8 mouse cellular contexts compared by ENCODE assay signal in the genomic region with DNA sequence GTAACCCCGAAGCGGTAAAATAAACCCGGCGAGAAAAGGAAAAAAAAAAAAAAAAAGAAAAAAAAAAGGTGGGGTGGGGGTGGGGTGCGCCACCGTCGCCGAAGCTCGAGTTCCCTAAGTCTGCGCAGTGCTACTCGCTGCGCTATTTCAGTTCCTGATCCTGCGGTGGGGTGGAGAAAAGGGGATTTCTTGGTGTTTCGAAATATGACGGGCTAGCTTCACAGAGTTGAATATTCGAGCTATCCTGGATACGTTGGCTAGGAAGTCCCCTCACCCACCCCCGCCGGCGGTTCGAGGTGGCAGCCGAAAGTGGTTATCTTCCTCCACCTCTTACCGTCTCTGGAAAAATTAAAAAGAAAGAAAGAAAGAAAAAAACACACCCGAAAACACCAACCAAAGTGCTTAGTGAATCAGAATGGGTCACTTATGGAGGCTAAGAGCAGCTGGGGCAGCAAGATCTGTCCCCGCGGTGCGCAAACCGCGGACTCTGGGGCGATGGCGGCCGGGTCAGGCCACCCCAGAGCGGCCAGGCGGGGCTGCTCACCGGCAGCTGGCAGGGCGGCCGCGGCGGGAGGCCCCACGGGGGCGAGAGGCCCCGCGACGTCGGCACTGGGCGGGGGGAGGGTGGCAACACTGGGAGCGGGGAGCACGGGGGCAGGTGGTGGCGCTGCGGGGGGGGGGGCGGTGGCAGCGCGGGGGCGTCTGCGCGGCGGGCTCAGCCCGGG. TPM values are rescaled to one million over a fixed set of nuclear protein-coding genes. Genes with fewer than 3 reads are reported as not detected.
A peak's percentile ranks its signal among the peaks of the same experiment; 100 is the strongest.
DNase-seq lines count a peak whose midpoint lies in the region; ATAC-seq and TF ChIP-seq lines count a peak whose summit lies in the region.

No protein-coding gene starts in this region.

- DNase-seq in CH12.LX (ENCODE audit: extremely low read depth), result peak; percentile 95
- peak; percentile 38 for DNase-seq in c-Kit-negative CD71-positive TER-119-positive erythroid progenitor cells, embryonic 14.5 days (ENCODE audit: low read depth, low spot score)
- peak; percentile 43 for DNase-seq in heart, postnatal 25 days (ENCODE audit: low spot score)
- DNase-seq in layer of hippocampus, adult 2 months (ENCODE audit: low spot score in 2 of 2), result peak; percentile 48 to 51
- peak; percentile 72 for DNase-seq in lung, adult 2 months
- peak; percentile 74 for DNase-seq in testis, postnatal 10 days (ENCODE audit: low spot score)

- no peak for TF ChIP-seq CTCF in CH12.LX (conservative IDR thresholded peaks at IDR 0.05 in 1 of 2, IDR thresholded peaks at IDR 0.05 in 1 of 2; ENCODE audit: low read depth in 2 of 2, low read length in 2 of 2)
- TF ChIP-seq CTCF in layer of hippocampus, adult 2 months (conservative IDR thresholded peaks at IDR 0.05), result no peak
- no peak for TF ChIP-seq CTCF in lung, adult 2 months (IDR thresholded peaks at IDR 0.05; ENCODE audit: insufficient read depth, low read length)

- peak overlapping the region; percentile 42 to 83 (median 68) for H3K4me3 ChIP-seq in CH12.LX (replicated peaks in 1 of 3; ENCODE audit: low read depth in 2 of 3, low read length in 2 of 3, poor library complexity in 1 of 3)
- H3K4me3 ChIP-seq in forebrain, embryonic 15.5 days, result peak overlapping the region; percentile 96
- peak overlapping the region; percentile 62 for H3K4me3 ChIP-seq in layer of hippocampus, adult 2 months
- peak overlapping the region; percentile 91 for H3K4me3 ChIP-seq in lung, adult 2 months (replicated peaks; ENCODE audit: extremely low read depth, low read depth, low read length)
- peak overlapping the region; percentile 96 for H3K4me3 ChIP-seq in neural tube, embryonic 15.5 days (replicated peaks)

- peaks cover 11% of the 10 kb centered on the region for H3K79me2 ChIP-seq in CH12.LX (replicated peaks; ENCODE audit: control insufficient read depth, extremely low read depth, insufficient read depth, poor library complexity, severe bottlenecking)

- no peaks in the 10 kb centered on the region for H3K9me3 ChIP-seq in CH12.LX (replicated peaks; ENCODE audit: low read length)
- H3K9me3 ChIP-seq in forebrain, embryonic 15.5 days, result no peaks in the 10 kb centered on the region
- no peaks in the 10 kb centered on the region for H3K9me3 ChIP-seq in neural tube, embryonic 15.5 days (replicated peaks)

- peaks cover 12 to 68% of the 10 kb centered on the region in 2 experiments for H3K4me1 ChIP-seq in CH12.LX (ENCODE audit: control insufficient read depth in 1 of 2, insufficient read depth in 2 of 2)
- peaks cover 37% of the 10 kb centered on the region for H3K4me1 ChIP-seq in forebrain, embryonic 15.5 days
- H3K4me1 ChIP-seq in lung, adult 2 months (ENCODE audit: control insufficient read depth, insufficient read depth, low read length), result peaks cover 8% of the 10 kb centered on the region
- peaks cover 32% of the 10 kb centered on the region for H3K4me1 ChIP-seq in neural tube, embryonic 15.5 days

- dilution Hi-C loops in CH12.LX (cut with MboI; ENCODE audit: extremely low pct_ligation_motif_present, extremely low pct_unique_long_range_greater_than_20kb, low sequenced_read_pairs), result no loop called here

- under 1% methylated on average over 44 of the region's 58 CpGs for WGBS in forebrain, embryonic 15.5 days
- under 1% methylated on average over 48 of the region's 58 CpGs for WGBS in lung, adult 2 months
- WGBS in neural tube, embryonic 15.5 days, result under 1% methylated on average over 33 of the region's 58 CpGs

- intact Hi-C loops in heart, postnatal 25 days (cut with DNase I), result loop anchor here (2.0 to 5.0 kb wide), 2 partner anchors 37 to 96 kb away; a partner anchor contains a TSS

- peak; percentile 91 for TF ChIP-seq EP300 in CH12.LX (IDR thresholded peaks at IDR 0.05; ENCODE audit: low read length)

- peak; percentile 35 for ATAC-seq in forebrain, embryonic 15.5 days (replicated peaks)
- ATAC-seq in neural tube, embryonic 15.5 days (ENCODE audit: low FRiP score), result peak; percentile 38

- TF ChIP-seq POLR2A in CH12.LX (IDR thresholded peaks at IDR 0.05; ENCODE audit: low read depth, low read length), result peak; percentile 50
- peak; percentile 60; the same call in 1 of the 2 replicates for TF ChIP-seq POLR2A in lung, adult 2 months (IDR thresholded peaks at IDR 0.05; ENCODE audit: borderline replicate concordance, extremely low read depth, low read depth, low read length)

- no peaks in the 10 kb centered on the region for H3K27me3 ChIP-seq in CH12.LX (replicated peaks)
- no peaks in the 10 kb centered on the region for H3K27me3 ChIP-seq in forebrain, embryonic 15.5 days
- H3K27me3 ChIP-seq in neural tube, embryonic 15.5 days (replicated peaks), result no peaks in the 10 kb centered on the region

- H3K4me2 ChIP-seq in CH12.LX (ENCODE audit: insufficient read depth, low read depth, poor library complexity, severe bottlenecking), result peak overlapping the region; percentile 19
- H3K4me2 ChIP-seq in forebrain, embryonic 15.5 days (replicated peaks), result peak overlapping the region; percentile 79
- H3K4me2 ChIP-seq in neural tube, embryonic 15.5 days, result peak overlapping the region; percentile 76

- H3K9ac ChIP-seq in CH12.LX (ENCODE audit: insufficient read depth, low read depth), result peak overlapping the region; percentile 82
- peak overlapping the region; percentile 92 for H3K9ac ChIP-seq in forebrain, embryonic 15.5 days (replicated peaks)
- peak overlapping the region; percentile 73 for H3K9ac ChIP-seq in neural tube, embryonic 15.5 days (replicated peaks)

- in situ Hi-C loops in CH12.LX (cut with MboI; ENCODE audit: low pct_ligation_motif_present, low pct_unique_long_range_greater_than_20kb, low sequenced_read_pairs), result no loop called here

- peak overlapping the region; percentile 99 for H3K27ac ChIP-seq in CH12.LX (ENCODE audit: insufficient read depth, low read depth)
- peak overlapping the region; percentile 99 for H3K27ac ChIP-seq in forebrain, embryonic 15.5 days (replicated peaks)
- peak overlapping the region; percentile 97 for H3K27ac ChIP-seq in layer of hippocampus, adult 2 months
- peak overlapping the region; percentile 98 for H3K27ac ChIP-seq in neural tube, embryonic 15.5 days (replicated peaks)

- peak; percentile 8 for TF ChIP-seq RAD21 in CH12.LX (IDR thresholded peaks at IDR 0.05; ENCODE audit: low read depth, low read length)

- peaks cover 0 to 7% of the 10 kb centered on the region in 2 experiments for H3K36me3 ChIP-seq in CH12.LX (replicated peaks in 1 of 2; ENCODE audit: control insufficient read depth in 1 of 2, insufficient read depth in 1 of 2, low read length in 1 of 2)
- no peaks in the 10 kb centered on the region for H3K36me3 ChIP-seq in forebrain, embryonic 15.5 days
- no peaks in the 10 kb centered on the region for H3K36me3 ChIP-seq in neural tube, embryonic 15.5 days

TF ChIP-seq in CH12.LX, 34 proteins besides CTCF, POLR2A, EP300 and RAD21 (continues in another document):
- TF ChIP-seq CHD1 (IDR thresholded peaks at IDR 0.05; ENCODE audit: low read depth, low read length), result no peak
- peak; percentile 69 for TF ChIP-seq NRF1 (IDR thresholded peaks at IDR 0.05; ENCODE audit: low read depth, low read length)
- TF ChIP-seq JUN (IDR thresholded peaks at IDR 0.05; ENCODE audit: insufficient read depth, low read depth, low read length), result no peak
- peak; percentile 61 for TF ChIP-seq MXI1 (IDR thresholded peaks at IDR 0.05; ENCODE audit: low read depth, low read length)
- no peak for TF ChIP-seq GABPA (IDR thresholded peaks at IDR 0.05; ENCODE audit: insufficient replicate concordance, low read depth, low read length)
- TF ChIP-seq IRF4 (IDR thresholded peaks at IDR 0.05; ENCODE audit: low read depth, low read length), result peak; percentile 94
- TF ChIP-seq HCFC1 (IDR thresholded peaks at IDR 0.05; ENCODE audit: low read depth, low read length), result no peak
- peak; percentile 50; the same call in 1 of the 2 replicates for TF ChIP-seq MAFK (IDR thresholded peaks at IDR 0.05; ENCODE audit: insufficient replicate concordance, low read length)
- no peak for TF ChIP-seq USF2 (conservative IDR thresholded peaks at IDR 0.05; ENCODE audit: low read depth, low read length)
- peak; percentile 66 for TF ChIP-seq UBTF (IDR thresholded peaks at IDR 0.05; ENCODE audit: low read depth, low read length)
- no peak for TF ChIP-seq KAT2A (IDR thresholded peaks at IDR 0.05; ENCODE audit: insufficient replicate concordance, low read length)
- TF ChIP-seq TBP (conservative IDR thresholded peaks at IDR 0.05; ENCODE audit: low read depth, low read length), result 0 out of 2 replicates have a peak, but pooled peaks have one; percentile 56
- no peak for TF ChIP-seq RCOR1 (conservative IDR thresholded peaks at IDR 0.05; ENCODE audit: low read depth, low read length)
- peak; percentile 90 for TF ChIP-seq ETS1 (conservative IDR thresholded peaks at IDR 0.05; ENCODE audit: low read depth, low read length)
- TF ChIP-seq MAZ (IDR thresholded peaks at IDR 0.05; ENCODE audit: low read depth, low read length), result peak; percentile 86; the same call in 1 of the 2 replicates
- TF ChIP-seq MEF2A (IDR thresholded peaks at IDR 0.05; ENCODE audit: borderline replicate concordance, low read depth, low read length), result peak; percentile 94
- TF ChIP-seq E2F4 (IDR thresholded peaks at IDR 0.05; ENCODE audit: insufficient replicate concordance, low read depth, low read length), result no peak
- peak; percentile 8; the same call in 1 of the 2 replicates for TF ChIP-seq SMC3 (IDR thresholded peaks at IDR 0.05; ENCODE audit: low read depth, low read length)
- peak; percentile 57 for TF ChIP-seq TCF12 (IDR thresholded peaks at IDR 0.05; ENCODE audit: low read depth, low read length)

RNA-seq across cellular contexts. Expression of a gene that starts 1.1 kb away (rescaled TPM):
- total RNA-seq in CH12.LX (2012; rRNA removed) (11.2 and 11.4 TPM in 2 replicates), CH12.LX (2014; rRNA removed) (18.9 and 22.4 TPM in 2 replicates)
- polyA plus RNA-seq in CH12.LX (2012; ENCODE audit: insufficient read length, low read depth), result 11.0 and 11.1 TPM in 2 replicates
- 28.6 and 30.7 TPM in 2 replicates for polyA plus RNA-seq in forebrain, embryonic 15.5 days (2015; fragmentation: Nextera tagmentation; extraction: Ambion mirVana)
- 10 to 100 TPM; 14.2 to 17.6 TPM for total RNA-seq in heart, postnatal 25 days (2021)
- total RNA-seq in layer of hippocampus, adult 2 months (2021), result 10 to 100 TPM; 64.9 to 68.3 TPM
- polyA plus RNA-seq in lung, adult 2 months (2012; rRNA removed), result 6.9 and 11.1 TPM in 2 replicates
- polyA plus RNA-seq in neural tube, embryonic 15.5 days (2015; fragmentation: Nextera tagmentation; extraction: Ambion mirVana), result 21.3 and 23.2 TPM in 2 replicates

RNA-seq across cellular contexts. Expression of a gene that starts 55.9 kb away (rescaled TPM):
- total RNA-seq in CH12.LX (2012; rRNA removed) (not detected in 2 replicates), CH12.LX (2014; rRNA removed) (not detected in 2 replicates)
- not detected in 2 replicates for polyA plus RNA-seq in CH12.LX (2012; ENCODE audit: insufficient read length, low read depth)
- polyA plus RNA-seq in forebrain, embryonic 15.5 days (2015; fragmentation: Nextera tagmentation; extraction: Ambion mirVana), result 34.8 and 40.0 TPM in 2 replicates
- 1 to 10 TPM in 1 of 2 experiments, under 1 TPM in 1; 0.70 to 1.4 TPM for total RNA-seq in heart, postnatal 25 days (2021)
- 100 to 1,000 TPM; 111 to 113 TPM for total RNA-seq in layer of hippocampus, adult 2 months (2021)
- polyA plus RNA-seq in lung, adult 2 months (2012; rRNA removed), result 0.80 and 1.3 TPM in 2 replicates
- polyA plus RNA-seq in neural tube, embryonic 15.5 days (2015; fragmentation: Nextera tagmentation; extraction: Ambion mirVana), result 29.8 and 30.3 TPM in 2 replicates

Comparison
In these comparisons a context has a peak if more than half of its experiments do, and no peak if none do; other contexts are left out.
1. Peak in every context shown above with its lines: DNase-seq, ATAC-seq, H3K4me3 ChIP-seq and H3K27ac ChIP-seq.
2. DNase-seq: peak in every context shown above with its lines; median percentile 95 in CH12.LX; 74 in testis, postnatal 10 days; 72 in lung, adult 2 months; 50 in layer of hippocampus, adult 2 months; 43 in heart, postnatal 25 days; 38 in c-Kit-negative CD71-positive TER-119-positive erythroid progenitor cells, embryonic 14.5 days.
3. H3K4me2 ChIP-seq: peak in every context shown above with its lines; median percentile 79 in forebrain, embryonic 15.5 days; 76 in neural tube, embryonic 15.5 days; 19 in CH12.LX.
4. RNA of a gene that starts 55.9 kb away (polyA plus RNA-seq): 34.8 to 40.0 TPM in forebrain, embryonic 15.5 days and 29.8 to 30.3 TPM in neural tube, embryonic 15.5 days; 0.80 to 1.3 TPM in lung, adult 2 months and not detected in CH12.LX; every median in the first group is over 10 times any median in the second.